Mouse (Mus musculus) limb, embryonic 14.5 days (tissue): ENCODE measurements around the gene Jpt2. TPM values are rescaled to one million over a fixed set of nuclear protein-coding genes. Genes with fewer than 3 reads are reported as not detected.
A peak's percentile ranks its signal among the peaks of the same experiment; 100 is the strongest.

Source experiments
- ATAC-seq: fragments of 200-750 bp; cut with Nextera tagmentation; 2 replicates; pipeline ENCODE4 v1.8.0; 2017; ENCODE audit warnings: low read depth, moderate number of reproducible peaks, moderate TSS enrichment; ENCODE audit not compliant: low FRiP score
- DNase-seq: peaks from one replicate; pipeline ENCODE4 v3.0.0-alpha.2; 2015; ENCODE audit warnings: low spot score
- H3K27ac ChIP-seq: fragments of 300-500 bp; sonication (generic); replicated peaks from 2 replicates; pipeline ENCODE4 v1.5.1; 2014; ENCODE audit warnings: low read depth, mild to moderate bottlenecking, low read length, moderate library complexity, mixed read lengths
- H3K27me3 ChIP-seq: fragments of 300-500 bp; sonication (generic); 2 replicates; pipeline ENCODE4 v1.6.1; 2014; ENCODE audit warnings: low read length, mixed read lengths; ENCODE audit not compliant: control insufficient read depth, insufficient read depth
- H3K36me3 ChIP-seq: fragments of 300-500 bp; sonication (generic); 2 replicates; pipeline ENCODE4 v1.6.1; 2014; ENCODE audit warnings: mild to moderate bottlenecking, low read length, moderate library complexity, mixed read lengths; ENCODE audit not compliant: control insufficient read depth, insufficient read depth
- H3K4me1 ChIP-seq: fragments of 300-500 bp; sonication (generic); 2 replicates; pipeline ENCODE4 v1.6.1; 2014; ENCODE audit warnings: antibody characterized with exemption, low read length, mixed read lengths; ENCODE audit not compliant: control insufficient read depth, insufficient read depth
- H3K4me2 ChIP-seq: fragments of 300-500 bp; sonication (generic); replicated peaks from 2 replicates; pipeline ENCODE4 v1.6.1; 2014; ENCODE audit warnings: low read depth, mild to moderate bottlenecking, low read length, moderate library complexity; ENCODE audit not compliant: severe bottlenecking
- H3K4me3 ChIP-seq: fragments of 300-500 bp; sonication (generic); replicated peaks from 2 replicates; pipeline ENCODE4 v1.5.1; 2014; ENCODE audit warnings: low read length
- H3K9ac ChIP-seq: fragments of 300-500 bp; sonication (generic); 2 replicates; pipeline ENCODE4 v1.6.1; 2014; ENCODE audit warnings: mild to moderate bottlenecking, low read depth, low read length, moderate library complexity; ENCODE audit not compliant: severe bottlenecking
- H3K9me3 ChIP-seq: fragments of 300-500 bp; sonication (generic); 2 replicates; pipeline ENCODE4 v1.6.1; 2016; ENCODE audit warnings: low read length; ENCODE audit not compliant: control insufficient read depth
- POLR2A ChIP-seq: fragments of 200-500 bp; IDR thresholded peaks from 2 replicates; pipeline ENCODE4 v1.8.0; 2012; ENCODE audit warnings: inconsistent platforms, mild to moderate bottlenecking, moderate library complexity, borderline replicate concordance; ENCODE audit not compliant: insufficient read depth, insufficient read length; ENCODE audit errors: extremely low read depth
- WGBS: fragments of 180-500 bp; shearing (Covaris S2); extraction: QIAGEN DNeasy Blood & Tissue Kit; methylation state at CpG from one replicate; pipeline ENCODE4 v1.1.7; 2014; 5-methylcytosine and 5-hydroxymethylcytosine counted together
- polyA plus RNA-seq, 2 experiments: library from polyadenylated mRNA; depleted of rRNA in 1 of 2; stranded (reverse) in 1 of 2; unstranded in 1 of 2; fragments of >200 nt; fragmentation: Nextera tagmentation in 1 of 2; extraction: Ambion mirVana in 1 of 2; gene quantifications; 2 replicates each; pipeline versions ENCODE4 v1.2.1 to v1.2.3; 2012 to 2014

Jpt2 gene
- 85.4 and 89.6 TPM in 2 replicates for polyA plus RNA-seq (2012; rRNA removed)
- 98.7 and 99.0 TPM in 2 replicates for polyA plus RNA-seq (2014; fragmentation: Nextera tagmentation; extraction: Ambion mirVana)

DNA sequence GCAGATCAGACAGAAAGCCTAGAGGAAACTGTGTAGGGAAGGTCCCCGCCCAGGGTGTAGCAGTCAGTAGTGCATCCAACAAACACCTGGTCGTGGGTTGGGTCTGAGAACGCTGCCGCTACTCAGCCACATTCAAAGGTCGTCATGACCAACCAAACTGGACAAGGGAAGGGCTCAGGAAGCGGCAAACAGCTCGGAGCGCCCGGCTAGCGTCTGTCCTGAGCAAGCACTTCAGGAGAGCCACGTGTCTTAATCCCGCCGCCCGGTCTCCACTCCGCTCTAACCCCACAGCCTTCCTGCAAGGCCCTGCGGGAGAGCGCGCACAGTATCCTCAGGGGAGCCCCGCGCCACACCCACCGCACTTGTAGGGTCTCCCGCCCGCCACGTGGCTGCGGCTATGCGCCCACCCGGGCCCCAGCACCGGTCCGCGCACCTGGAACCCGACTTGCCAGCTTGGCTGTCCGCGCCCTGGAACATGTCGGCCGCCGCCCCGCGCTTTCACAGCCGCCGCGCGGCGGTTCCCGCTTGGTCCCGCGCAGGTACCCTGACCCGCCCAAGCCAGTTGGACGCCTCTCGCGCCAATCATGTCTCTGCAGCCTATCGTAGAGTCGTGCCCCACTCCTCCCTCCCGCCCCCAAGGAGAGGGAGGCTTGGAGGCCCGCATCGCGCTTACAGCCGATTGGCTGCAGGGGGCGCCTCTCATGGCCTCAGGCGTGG is at the start of gene Jpt2:
Jpt2 (minus strand) TSS at position 555 of the 717 bp plus-strand sequence.
- WGBS = 2% methylated on average over 34 of the region's 59 CpGs
- DNase-seq = peak; percentile 97
- H3K4me2 ChIP-seq = peak within 1 kb of the TSS; percentile 67
- H3K9me3 ChIP-seq = no peaks in the 10 kb centered on the region
- H3K4me1 ChIP-seq = peaks cover 14% of the 10 kb centered on the region
- peak within 1 kb of the TSS; percentile 90 for H3K4me3 ChIP-seq
- TF ChIP-seq POLR2A = 0 out of 2 replicates have a peak, but pooled peaks have one; percentile 45
- peak within 1 kb of the TSS; percentile 87 for H3K27ac ChIP-seq
- ATAC-seq = peak; percentile 100
- no peaks in the 10 kb centered on the region for H3K27me3 ChIP-seq
- peak within 1 kb of the TSS; percentile 86 for H3K9ac ChIP-seq
- peaks cover 51% of the 10 kb centered on the region for H3K36me3 ChIP-seq

DNA sequence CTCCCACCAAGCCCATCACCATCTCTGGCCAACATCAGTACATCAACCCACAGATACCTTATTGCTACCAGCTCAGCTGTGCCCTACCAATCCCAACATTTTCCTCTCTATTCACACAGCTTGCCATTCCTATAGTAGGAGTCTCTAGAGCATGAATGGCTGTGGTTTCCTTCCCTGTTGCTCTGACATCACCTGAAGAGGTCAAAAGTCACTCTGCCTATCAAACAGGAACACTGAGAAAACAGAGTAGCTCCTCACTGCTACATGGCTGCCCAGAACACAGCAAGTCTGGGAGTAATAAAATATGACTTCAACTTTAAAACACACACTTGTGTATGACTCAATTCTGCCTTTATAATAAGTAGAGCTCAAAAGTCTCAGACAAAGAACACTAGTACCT is 47.0 kb upstream of the Jpt2 start:
- Histone ChIP-seq H3K9ac (no peak overlapping the region), H3K9me3 (no peaks in the 10 kb centered on the region), H3K27me3 (no peaks in the 10 kb centered on the region), H3K4me2 (no peak overlapping the region), H3K4me1 (no peaks in the 10 kb centered on the region), H3K36me3 (peaks cover 80% of the 10 kb centered on the region), H3K4me3 (no peak overlapping the region), H3K27ac (no peak overlapping the region)
- DNase-seq (no peak), ATAC-seq (no peak)
- no peak for TF ChIP-seq POLR2A

DNA sequence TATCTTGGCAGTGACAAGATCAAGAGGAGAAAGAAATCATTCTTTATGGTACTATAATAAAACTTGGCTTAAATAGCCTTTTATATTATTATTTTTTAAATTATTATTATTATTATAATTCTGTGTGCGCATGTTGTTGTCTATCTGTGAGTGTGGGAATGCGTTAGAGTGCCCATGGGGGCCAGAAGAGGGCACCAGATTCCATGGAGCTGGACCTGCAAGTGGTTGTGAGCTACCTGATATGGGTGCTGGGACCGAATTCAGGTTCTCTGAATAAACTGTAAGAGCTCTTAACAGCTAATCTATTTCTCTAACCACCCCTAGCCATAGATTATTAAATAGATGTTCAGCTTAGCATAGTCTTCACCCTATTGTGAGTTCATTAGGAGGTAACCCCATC is 44.6 kb upstream of the Jpt2 start:
- DNase-seq = no peak
- no peak overlapping the region for H3K4me2 ChIP-seq
- no peak for TF ChIP-seq POLR2A
- no peak overlapping the region for H3K9ac ChIP-seq
- H3K27me3 ChIP-seq = no peaks in the 10 kb centered on the region
- peaks cover 80% of the 10 kb centered on the region for H3K36me3 ChIP-seq
- H3K9me3 ChIP-seq = no peaks in the 10 kb centered on the region
- H3K4me3 ChIP-seq = no peak overlapping the region
- ATAC-seq = no peak
- H3K27ac ChIP-seq = no peak overlapping the region
- no peaks in the 10 kb centered on the region for H3K4me1 ChIP-seq
- 94% methylated on average over 3 of the region's 3 CpGs for WGBS

DNA sequence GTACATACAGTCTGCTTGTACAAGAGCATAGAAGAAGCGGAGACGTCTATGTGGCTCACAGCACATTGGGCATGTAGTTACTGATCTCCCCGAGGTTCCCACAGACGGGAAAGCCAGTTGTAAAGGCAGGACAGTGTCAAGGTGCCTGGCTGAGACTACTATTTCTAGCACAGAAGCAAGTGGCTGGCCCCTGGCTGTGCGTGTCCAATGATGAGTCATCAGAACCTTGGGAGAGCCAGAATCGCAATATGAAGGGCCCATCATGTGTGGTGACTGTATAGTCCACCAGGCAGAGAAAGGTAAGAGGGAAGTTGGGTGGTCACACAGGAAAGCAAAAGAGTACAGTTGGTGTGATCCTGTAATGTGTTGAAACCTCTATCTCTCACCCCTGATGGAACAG is 34.2 kb upstream of the Jpt2 start:
- H3K27ac ChIP-seq = no peak overlapping the region
- H3K9me3 ChIP-seq = no peaks in the 10 kb centered on the region
- ATAC-seq (no peak), DNase-seq (no peak)
- no peak for TF ChIP-seq POLR2A
- no peaks in the 10 kb centered on the region for H3K27me3 ChIP-seq
- no peak overlapping the region for H3K4me2 ChIP-seq
- H3K9ac ChIP-seq = no peak overlapping the region
- H3K4me1 ChIP-seq = no peaks in the 10 kb centered on the region
- WGBS = 87% methylated on average over 6 of the region's 6 CpGs
- H3K36me3 ChIP-seq = peaks cover 95% of the 10 kb centered on the region
- no peak overlapping the region for H3K4me3 ChIP-seq

DNA sequence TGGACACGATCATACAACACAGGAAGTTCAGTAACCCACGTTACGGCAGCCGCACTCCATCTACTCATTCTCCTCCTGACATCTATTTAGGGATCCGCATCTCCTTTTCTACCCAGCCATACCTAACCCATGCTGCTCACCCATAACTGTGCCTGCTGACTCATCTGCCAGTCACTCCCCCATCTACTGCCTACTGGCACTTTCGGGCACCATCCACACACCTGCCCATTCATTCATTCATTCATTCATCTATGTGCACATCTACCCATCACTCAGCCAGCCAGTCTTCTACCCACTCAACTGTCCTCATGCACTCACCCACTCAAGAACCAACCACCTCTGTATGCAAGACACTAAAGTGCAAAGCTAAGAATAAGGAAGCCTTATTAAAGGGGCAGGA is 26.7 kb upstream of the Jpt2 start:
- 96% methylated on average over 6 of the region's 6 CpGs for WGBS
- Histone ChIP-seq H3K36me3 (peaks cover 92% of the 10 kb centered on the region), H3K9me3 (no peaks in the 10 kb centered on the region), H3K9ac (no peak overlapping the region), H3K27ac (no peak overlapping the region), H3K27me3 (no peaks in the 10 kb centered on the region), H3K4me2 (no peak overlapping the region), H3K4me3 (no peak overlapping the region), H3K4me1 (no peaks in the 10 kb centered on the region)
- DNase-seq (no peak), ATAC-seq (no peak)
- TF ChIP-seq POLR2A = no peak
